Mouse (Mus musculus) adrenal gland, postnatal 36 days (tissue): ENCODE measurements around the gene Trim10. TPM values are rescaled to one million over a fixed set of nuclear protein-coding genes. Genes with fewer than 3 reads are reported as not detected.
A peak's percentile ranks its signal among the peaks of the same experiment; 100 is the strongest.

Source experiments
- DNase-seq, 2 experiments: peaks; one replicate each; pipeline ENCODE4 v3.0.0; 2021; ENCODE audit warnings: mixed read lengths in 1 of 2
- total RNA-seq, 2 experiments: library from RNA; stranded (reverse); gene quantifications; 2 replicates each; pipeline ENCODE4 v1.2.3; 2021

Gene Trim10
- total RNA-seq, 2 experiments from 2014 or later = 0.20 to 0.43 TPM

DNA sequence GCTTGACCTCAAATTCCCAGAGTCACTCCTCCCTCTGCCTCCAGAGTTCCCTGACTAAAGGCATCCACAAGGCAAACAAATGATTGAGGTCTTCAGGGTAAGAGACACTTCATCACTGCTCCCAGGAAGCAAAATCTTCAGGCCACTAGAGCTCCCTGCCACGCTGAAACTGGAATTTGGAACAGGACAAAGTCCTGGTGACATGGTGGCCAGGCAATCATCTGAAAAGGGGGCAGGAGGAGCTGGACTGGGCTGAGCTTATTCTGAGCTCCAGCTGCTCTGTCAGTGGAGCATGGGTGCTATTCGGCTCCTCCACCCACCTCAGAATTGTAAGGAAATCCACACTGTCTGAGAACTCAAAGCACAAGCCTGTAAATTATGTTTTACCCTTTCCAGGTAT lies 42.7 kb downstream of the Trim10 start:
- DNase-seq = no peak

DNA sequence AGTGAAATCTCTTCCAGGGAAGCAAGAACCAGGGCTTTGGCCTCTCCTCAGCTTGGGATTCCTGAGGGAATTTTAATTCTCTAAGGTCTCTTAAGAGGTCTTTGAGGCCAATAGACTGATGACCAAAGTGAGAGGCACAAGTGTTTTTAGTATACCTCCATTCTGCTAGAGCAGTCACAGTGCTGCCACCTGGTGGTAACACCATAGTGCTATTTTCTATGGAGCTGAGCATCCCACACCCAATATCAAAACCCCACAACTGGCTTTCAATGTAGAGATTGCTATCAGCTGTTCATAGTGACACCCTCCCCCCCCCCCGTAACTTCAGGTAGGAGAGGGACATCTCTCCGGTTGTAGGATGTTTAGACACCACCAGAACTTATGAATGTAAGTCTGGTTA lies 44.7 kb downstream of the Trim10 start:
- DNase-seq = peak; percentile 80 to 88

DNA sequence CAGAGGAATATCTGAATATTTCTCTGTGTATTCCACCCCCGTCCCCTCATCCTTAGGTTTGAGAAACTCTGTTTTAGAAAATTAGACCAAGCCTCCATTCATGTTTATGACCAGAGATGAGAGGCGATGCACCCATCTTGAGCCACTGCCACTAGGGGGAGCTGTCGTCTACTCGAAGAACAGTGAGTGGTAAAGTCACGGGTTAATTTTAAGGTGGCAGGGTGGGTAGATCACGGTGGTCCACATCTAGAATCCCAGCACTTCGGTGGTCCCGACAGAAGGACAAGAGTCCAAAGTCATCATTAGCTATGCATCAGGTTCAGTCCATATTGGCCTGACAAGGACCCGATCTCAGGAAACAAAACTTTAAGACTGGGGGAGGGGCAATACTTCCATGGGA lies 45.7 kb downstream of the Trim10 start:
- peak; percentile 62 to 81 for DNase-seq

DNA sequence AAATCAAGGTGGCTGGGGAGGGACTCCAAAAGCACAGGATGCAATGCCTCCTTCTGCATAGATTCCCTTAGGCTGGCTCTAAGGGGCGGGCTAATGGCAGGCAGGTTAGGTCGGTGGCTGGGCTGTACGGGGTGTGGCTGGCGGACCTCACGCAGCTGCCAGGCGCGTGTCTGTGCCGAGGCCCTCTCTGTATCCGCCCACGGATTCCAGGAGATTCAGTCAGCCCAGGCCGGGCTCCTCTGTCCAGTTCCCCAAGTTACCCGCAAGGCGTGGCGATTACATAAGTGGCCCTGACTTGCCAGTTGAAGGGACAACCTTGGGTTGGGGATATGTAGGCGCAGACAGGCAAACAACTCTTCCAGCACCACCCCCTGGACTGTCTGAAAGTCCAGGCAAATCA lies 50.9 kb downstream of the Trim10 start:
- peak; percentile 78 to 84 for DNase-seq

DNA sequence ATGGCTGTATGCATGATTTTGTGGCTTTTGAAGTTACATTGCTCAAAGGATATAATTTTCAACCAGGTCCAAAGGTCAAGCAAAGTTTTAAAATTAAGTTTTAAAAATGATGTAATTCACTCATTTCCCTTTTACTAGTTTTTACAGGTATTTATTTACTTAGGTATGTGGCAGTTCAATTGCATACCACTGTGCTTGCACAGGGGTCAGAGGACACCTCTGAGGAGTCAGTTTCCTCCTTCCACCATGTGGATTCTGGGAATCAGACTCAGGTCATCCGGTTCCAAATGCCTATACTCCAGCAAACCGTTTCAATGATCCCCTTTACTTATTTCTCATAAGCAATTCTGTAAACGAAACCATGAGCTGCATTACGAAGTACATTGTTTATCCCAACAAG lies 53.3 kb downstream of the Trim10 start:
- no peak for DNase-seq

- DNase-seq = no peak
Observed at GRCm38 (mm10) chr17:36923491-36923890, 54.1 kb downstream of the Trim10 start.

Other genes with a start within 250 kb of the Trim10 start
- under 1 TPM; 0.26 to 0.56 TPM for gene H2-M9, start 226.9 kb upstream of the Trim10 start, total RNA-seq
- gene H2-M1, start 197.4 kb upstream of the Trim10 start, total RNA-seq = not detected
- gene H2-M10.5, start 96.7 kb upstream of the Trim10 start, total RNA-seq = not detected
- not detected for gene H2-M10.6, start 57.4 kb upstream of the Trim10 start, total RNA-seq
- 10 to 100 TPM; 57.8 to 61.3 TPM for gene Trim26, start 32.4 kb upstream of the Trim10 start, total RNA-seq
- gene Trim15, start 2.4 kb upstream of the Trim10 start, total RNA-seq = under 1 TPM in 1 of 2 experiments, not detected in 1; 0.16 TPM
- under 1 TPM; 0.23 to 0.40 TPM for gene Trim40, start 20.5 kb downstream of the Trim10 start, total RNA-seq
- gene Trim31, start 28.5 kb downstream of the Trim10 start, total RNA-seq = not detected
- gene Rnf39, start 73.3 kb downstream of the Trim10 start, total RNA-seq = under 1 TPM in 1 of 2 experiments, not detected in 1; 0.16 TPM
- 100 to 1,000 TPM in 1 of 2 experiments, 10 to 100 TPM in 1; 91.8 to 102 TPM for gene Ppp1r11, start 82.2 kb downstream of the Trim10 start, total RNA-seq
- 10 to 100 TPM; 44.2 to 45.0 TPM for gene Znrd1, start 89.0 kb downstream of the Trim10 start, total RNA-seq
- 10 to 100 TPM in 1 of 2 experiments, 1 to 10 TPM in 1; 9.0 to 13.6 TPM for gene Znrd1as, start 89.0 kb downstream of the Trim10 start, total RNA-seq
- gene 2410137M14Rik, start 111.7 kb downstream of the Trim10 start, total RNA-seq = not detected
- gene H2-M5, start 120.0 kb downstream of the Trim10 start, total RNA-seq = not detected
- 1 to 10 TPM; 1.5 to 3.3 TPM for gene Zfp57, start 131.6 kb downstream of the Trim10 start, total RNA-seq
- gene Mog, start 153.8 kb downstream of the Trim10 start, total RNA-seq = not detected
- gene Gabbr1, start 176.4 kb downstream of the Trim10 start, total RNA-seq = 10 to 100 TPM; 23.7 to 26.4 TPM
- gene Olfr90, start 218.9 kb downstream of the Trim10 start, total RNA-seq = not detected
- gene Olfr91, start 228.7 kb downstream of the Trim10 start, total RNA-seq = not detected